Mouse (Mus musculus) limb, embryonic 11.5 days (tissue): Measurements from ENCODE around the gene Bcar3. TPM values are rescaled to one million over a fixed set of nuclear protein-coding genes. Genes with fewer than 3 reads are reported as not detected.
A peak's percentile ranks its signal among the peaks of the same experiment; 100 is the strongest.

Experiments used
- ATAC-seq: fragments of 200-750 bp; cut with Nextera tagmentation; 2 replicates; pipeline ENCODE4 v1.8.0; 2017; ENCODE audit warnings: low read depth; ENCODE audit not compliant: insufficient number of reproducible peaks, low FRiP score, low TSS enrichment
- DNase-seq: peaks from one replicate; pipeline ENCODE4 v3.0.0-alpha.2; 2015; ENCODE audit warnings: low spot score
- H3K27ac ChIP-seq: fragments of 300-500 bp; sonication (generic); replicated peaks from 2 replicates; pipeline ENCODE4 v1.5.1; 2014; ENCODE audit warnings: low read depth, mild to moderate bottlenecking, low read length
- H3K27me3 ChIP-seq: fragments of 300-500 bp; sonication (generic); 2 replicates; pipeline ENCODE4 v1.6.1; 2014; ENCODE audit warnings: mild to moderate bottlenecking, low read length, mixed read lengths; ENCODE audit not compliant: control insufficient read depth, insufficient read depth
- H3K36me3 ChIP-seq: fragments of 300-500 bp; sonication (generic); 2 replicates; pipeline ENCODE4 v1.6.1; 2014; ENCODE audit warnings: mild to moderate bottlenecking, low read length, moderate library complexity, mixed read lengths; ENCODE audit not compliant: control insufficient read depth, insufficient read depth
- H3K4me1 ChIP-seq: fragments of 300-500 bp; sonication (generic); 2 replicates; pipeline ENCODE4 v1.6.1; 2014; ENCODE audit warnings: low read length, mixed read lengths; ENCODE audit not compliant: control insufficient read depth, insufficient read depth
- H3K4me2 ChIP-seq: fragments of 300-500 bp; sonication (generic); 2 replicates; pipeline ENCODE4 v1.6.1; 2014; ENCODE audit warnings: low read depth, mild to moderate bottlenecking, moderate library complexity; ENCODE audit not compliant: severe bottlenecking
- H3K4me3 ChIP-seq: fragments of 300-500 bp; sonication (generic); 2 replicates; pipeline ENCODE4 v1.5.1; 2014; ENCODE audit warnings: low read depth, low read length
- H3K9ac ChIP-seq: fragments of 300-500 bp; sonication (generic); 2 replicates; pipeline ENCODE4 v1.6.1; 2014; ENCODE audit warnings: mild to moderate bottlenecking, low read length
- H3K9me3 ChIP-seq: fragments of 300-500 bp; sonication (generic); 2 replicates; pipeline ENCODE4 v1.6.1; 2016; ENCODE audit warnings: low read length; ENCODE audit not compliant: control insufficient read depth
- WGBS: fragments of 180-500 bp; shearing (Covaris S2); extraction: QIAGEN DNeasy Blood & Tissue Kit; methylation state at CpG from one replicate; pipeline ENCODE4 v1.1.7; 2014; 5-methylcytosine and 5-hydroxymethylcytosine counted together
- polyA plus RNA-seq: library from polyadenylated mRNA; unstranded; fragments of >200 nt; fragmentation: Nextera tagmentation; extraction: Ambion mirVana; gene quantifications from 2 replicates; pipeline ENCODE4 v1.2.1, GENCODE M21; 2014

Bcar3 gene
- polyA plus RNA-seq, 1 experiment from 2014 or later, result 3.8 TPM

DNA sequence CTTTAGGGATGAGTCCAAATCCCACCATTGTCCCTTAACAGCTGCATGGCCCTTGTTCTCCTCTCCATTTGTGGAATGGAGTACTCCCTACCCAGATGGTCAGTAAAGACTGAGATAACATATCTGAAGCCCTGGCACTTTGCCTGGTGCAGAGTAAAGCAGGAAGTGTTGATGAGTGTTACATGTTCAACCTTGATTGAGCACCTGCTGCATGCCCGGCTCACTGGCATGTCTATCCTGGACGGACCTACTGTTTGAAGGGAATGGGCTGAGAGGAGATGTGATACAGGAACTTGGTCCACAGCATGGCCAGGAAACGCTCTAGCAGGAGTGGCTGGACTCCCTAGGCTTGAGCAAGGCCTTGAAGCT, 222.4 kb downstream of the Bcar3 start:
- no peak overlapping the region for H3K27ac ChIP-seq
- H3K36me3 ChIP-seq, result no peaks in the 10 kb centered on the region
- peaks cover 46% of the 10 kb centered on the region for H3K4me1 ChIP-seq
- no peak overlapping the region for H3K4me3 ChIP-seq
- WGBS, result 88% methylated on average over 3 of the region's 3 CpGs
- no peak for ATAC-seq
- H3K27me3 ChIP-seq, result no peaks in the 10 kb centered on the region
- H3K4me2 ChIP-seq, result no peak overlapping the region
- no peak for DNase-seq
- H3K9ac ChIP-seq, result no peak overlapping the region
- H3K9me3 ChIP-seq, result no peaks in the 10 kb centered on the region

DNA sequence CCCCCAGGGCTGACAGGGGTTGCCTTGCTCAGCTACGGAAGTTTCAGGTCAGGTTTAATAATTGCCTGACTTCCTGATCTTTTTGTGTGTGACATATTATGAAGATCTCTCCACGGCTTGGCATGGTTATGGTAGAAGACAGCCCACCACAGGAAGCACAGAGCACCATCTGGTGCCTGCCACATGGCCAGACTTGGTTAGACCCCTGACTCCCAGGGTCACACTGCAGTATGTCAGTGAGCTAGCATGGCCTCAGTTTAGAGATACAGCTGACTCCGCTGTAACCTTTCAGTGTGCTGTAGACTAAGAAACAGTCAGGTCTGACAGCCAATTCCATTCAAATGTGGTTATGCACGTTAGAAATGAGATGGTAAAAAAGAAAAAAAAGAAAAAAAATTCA, 223.8 kb downstream of the Bcar3 start:
- Histone ChIP-seq H3K9me3 (no peaks in the 10 kb centered on the region), H3K4me3 (no peak overlapping the region), H3K9ac (no peak overlapping the region), H3K4me2 (peak overlapping the region; percentile 11; the same call in 1 of the 2 replicates), H3K4me1 (peaks cover 55% of the 10 kb centered on the region), H3K36me3 (no peaks in the 10 kb centered on the region), H3K27ac (peak overlapping the region; percentile 63), H3K27me3 (no peaks in the 10 kb centered on the region)
- ATAC-seq (peak; percentile 35), DNase-seq (peak; percentile 51)
- 18% methylated on average over 4 of the region's 4 CpGs for WGBS

DNA sequence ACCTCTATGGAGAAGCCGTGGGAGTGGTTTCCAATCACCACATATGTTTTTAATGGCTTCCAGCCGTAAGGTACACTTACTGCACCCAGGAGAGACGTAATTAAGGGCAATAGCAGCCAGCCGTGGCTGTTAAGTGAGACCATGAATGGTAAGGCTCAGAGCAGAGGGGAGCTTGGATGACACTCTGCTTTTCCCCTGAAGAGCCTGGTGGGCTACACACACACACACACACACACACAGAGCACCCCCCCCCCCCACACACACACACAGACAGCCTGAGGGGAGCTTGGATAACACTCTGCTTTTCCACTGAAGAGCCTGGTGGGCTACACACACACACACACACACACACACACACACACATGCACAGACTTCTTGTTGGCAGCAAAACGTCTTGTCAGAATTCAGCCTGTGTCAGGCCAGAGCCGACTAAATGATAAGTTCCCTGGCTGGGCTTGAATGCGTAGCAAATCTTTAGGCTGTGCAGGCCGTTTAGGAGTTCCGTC, 224.3 kb downstream of the Bcar3 start:
- peak overlapping the region; percentile 28; the same call in 1 of the 2 replicates for H3K4me2 ChIP-seq
- no peaks in the 10 kb centered on the region for H3K9me3 ChIP-seq
- WGBS, result 6% methylated on average over 9 of the region's 9 CpGs
- DNase-seq (peak; percentile 75), ATAC-seq (peak; percentile 86)
- H3K4me3 ChIP-seq, result no peak overlapping the region
- no peak overlapping the region for H3K9ac ChIP-seq
- H3K27ac ChIP-seq, result peak overlapping the region; percentile 59; the same call in 1 of the 2 replicates
- no peaks in the 10 kb centered on the region for H3K36me3 ChIP-seq
- H3K4me1 ChIP-seq, result peaks cover 56% of the 10 kb centered on the region
- H3K27me3 ChIP-seq, result no peaks in the 10 kb centered on the region

DNA sequence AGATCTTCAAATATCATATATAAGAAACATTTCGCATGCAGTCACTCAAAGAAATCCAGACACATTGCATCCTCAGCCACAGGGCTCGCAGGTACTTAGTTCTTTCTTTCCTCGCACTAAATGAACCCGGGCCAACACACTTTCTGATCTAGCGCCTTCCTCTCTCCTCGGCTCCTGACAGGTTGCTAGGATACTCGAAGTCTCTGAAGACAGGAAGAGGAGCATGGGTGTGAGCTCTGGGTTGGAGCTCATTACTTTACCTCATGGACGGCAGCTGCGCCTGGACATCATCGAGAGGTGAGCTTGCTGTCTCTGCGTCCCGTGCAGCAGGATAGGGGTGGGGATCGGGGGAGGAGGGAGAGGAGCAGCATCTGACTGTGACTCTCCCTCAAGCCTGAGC, 225.1 kb downstream of the Bcar3 start:
- Histone ChIP-seq H3K4me1 (peaks cover 56% of the 10 kb centered on the region), H3K36me3 (no peaks in the 10 kb centered on the region), H3K9me3 (no peaks in the 10 kb centered on the region), H3K9ac (no peak overlapping the region), H3K4me3 (no peak overlapping the region), H3K27me3 (no peaks in the 10 kb centered on the region), H3K27ac (no peak overlapping the region), H3K4me2 (peak overlapping the region; percentile 28; the same call in 1 of the 2 replicates)
- peak; percentile 49 for DNase-seq
- 18% methylated on average over 12 of the region's 13 CpGs for WGBS
- no peak for ATAC-seq

DNA sequence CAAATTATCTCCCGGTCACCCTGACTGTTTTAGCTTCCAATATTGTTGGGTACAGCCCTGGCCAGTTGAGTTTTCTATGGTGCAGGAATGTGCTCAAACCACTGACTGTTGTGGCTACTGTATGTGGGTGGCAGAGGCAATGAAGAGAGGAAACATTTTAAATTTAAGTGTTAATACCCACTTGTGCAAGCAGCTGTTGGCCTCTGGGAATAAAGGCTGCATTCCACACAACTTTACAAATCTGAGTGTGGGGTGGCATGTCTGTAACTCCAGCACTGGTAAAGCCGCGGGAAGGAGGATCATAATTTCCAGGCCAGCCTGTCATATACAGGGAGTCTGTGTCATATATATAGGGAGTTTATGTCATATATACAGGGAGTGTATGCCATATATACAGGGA, 226.4 kb downstream of the Bcar3 start:
- Histone ChIP-seq H3K4me1 (peaks cover 54% of the 10 kb centered on the region), H3K27me3 (no peaks in the 10 kb centered on the region), H3K36me3 (no peaks in the 10 kb centered on the region), H3K9ac (no peak overlapping the region), H3K9me3 (no peaks in the 10 kb centered on the region), H3K4me2 (no peak overlapping the region), H3K4me3 (no peak overlapping the region), H3K27ac (no peak overlapping the region)
- DNase-seq, result no peak
- ATAC-seq, result no peak
- WGBS, result 66% methylated on average over 3 of the region's 3 CpGs

DNA sequence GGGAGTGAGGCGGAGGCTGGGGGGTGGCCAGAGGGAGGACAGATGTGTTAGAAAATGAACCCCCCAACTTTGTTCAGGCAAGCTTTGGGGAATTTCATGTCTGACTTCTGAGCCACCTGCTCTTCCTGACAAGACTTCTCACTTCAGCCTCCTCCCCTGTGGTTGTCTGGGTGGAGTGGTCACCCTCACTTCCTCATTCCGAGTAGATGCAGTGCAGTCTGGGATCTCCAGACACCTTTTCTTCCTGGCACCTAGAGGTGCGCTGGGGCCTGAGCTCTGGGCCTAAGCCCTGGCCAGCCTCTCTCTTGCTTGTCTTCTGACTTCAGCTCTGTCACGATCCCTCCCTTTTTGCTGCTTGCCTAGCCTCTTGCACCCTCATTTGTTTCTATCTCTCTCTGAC, 226.9 kb downstream of the Bcar3 start:
- H3K27me3 ChIP-seq, result no peaks in the 10 kb centered on the region
- WGBS, result 81% methylated on average over 4 of the region's 4 CpGs
- H3K4me1 ChIP-seq, result peaks cover 49% of the 10 kb centered on the region
- ATAC-seq, result no peak
- H3K27ac ChIP-seq, result no peak overlapping the region
- H3K4me3 ChIP-seq, result no peak overlapping the region
- no peak overlapping the region for H3K4me2 ChIP-seq
- no peaks in the 10 kb centered on the region for H3K9me3 ChIP-seq
- H3K9ac ChIP-seq, result no peak overlapping the region
- no peaks in the 10 kb centered on the region for H3K36me3 ChIP-seq
- DNase-seq, result no peak

DNA sequence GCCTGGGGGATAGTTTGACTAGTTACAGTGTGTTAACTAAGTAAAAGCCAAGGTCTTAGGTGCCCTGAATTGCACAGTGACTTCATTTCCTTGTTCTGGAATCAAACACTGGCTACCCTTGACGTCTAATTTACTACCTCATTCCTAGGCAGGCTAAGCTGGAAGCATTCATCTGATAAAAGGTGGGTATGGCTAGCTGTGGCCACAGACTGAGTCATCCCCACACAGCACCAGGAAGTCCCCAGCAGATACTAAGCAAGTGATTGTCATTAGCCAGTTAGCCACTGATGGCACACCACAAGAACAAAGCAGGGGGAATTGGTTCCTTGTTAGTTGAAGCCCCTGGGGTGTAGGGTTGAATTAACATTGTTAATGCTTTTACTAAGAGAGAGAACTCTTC, 227.4 kb downstream of the Bcar3 start:
- DNase-seq (no peak), ATAC-seq (no peak)
- Histone ChIP-seq H3K4me1 (peaks cover 48% of the 10 kb centered on the region), H3K4me3 (no peak overlapping the region), H3K36me3 (no peaks in the 10 kb centered on the region), H3K27ac (no peak overlapping the region), H3K4me2 (no peak overlapping the region), H3K27me3 (no peaks in the 10 kb centered on the region), H3K9me3 (no peaks in the 10 kb centered on the region), H3K9ac (no peak overlapping the region)
- WGBS, result 43% methylated on average over 1 of the region's 1 CpGs

DNA sequence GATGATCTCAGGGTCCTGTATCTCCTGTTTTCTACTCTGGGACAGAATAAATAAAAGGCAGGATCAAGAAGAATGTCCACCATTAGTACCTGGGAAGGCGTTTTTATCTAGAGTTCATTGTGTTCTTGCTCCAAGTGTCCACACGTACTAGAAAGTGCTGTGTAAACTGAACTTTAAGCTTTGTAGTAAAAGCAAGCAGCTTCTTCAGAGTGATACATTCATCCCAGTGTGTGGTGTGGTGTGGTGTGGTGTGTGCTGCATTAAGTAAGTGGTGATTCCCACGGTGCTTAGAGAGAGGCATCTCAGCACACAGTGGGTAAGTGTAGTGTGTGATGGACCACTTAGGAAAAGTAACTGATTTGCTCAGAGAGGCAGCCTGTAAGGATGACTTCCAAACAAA, 234.5 kb downstream of the Bcar3 start:
- Histone ChIP-seq H3K4me2 (no peak overlapping the region), H3K27me3 (no peaks in the 10 kb centered on the region), H3K9me3 (no peaks in the 10 kb centered on the region), H3K9ac (no peak overlapping the region), H3K4me1 (no peaks in the 10 kb centered on the region), H3K27ac (no peak overlapping the region), H3K36me3 (peaks cover 2% of the 10 kb centered on the region; the same call in 1 of the 2 replicates), H3K4me3 (no peak overlapping the region)
- 82% methylated on average over 3 of the region's 3 CpGs for WGBS
- DNase-seq, result no peak
- ATAC-seq, result no peak
